Mouse (Mus musculus) lung, embryonic 16.5 days (tissue): ENCODE results near the gene Sltm. TPM values are rescaled to one million over a fixed set of nuclear protein-coding genes. Genes with fewer than 3 reads are reported as not detected.
A peak's percentile ranks its signal among the peaks of the same experiment; 100 is the strongest.

Experiments
- ATAC-seq: fragments of 200-750 bp; cut with Nextera tagmentation; 2 replicates; pipeline ENCODE4 v1.8.0; 2017; ENCODE audit warnings: low read depth, mild to moderate bottlenecking, moderate library complexity
- H3K27ac ChIP-seq: fragments of 300-500 bp; sonication (generic); 2 replicates; pipeline ENCODE4 v1.5.1; 2014; ENCODE audit warnings: mild to moderate bottlenecking, control low read depth, low read length
- H3K27me3 ChIP-seq: fragments of 300-500 bp; sonication (generic); 2 replicates; pipeline ENCODE4 v1.6.1; 2014; ENCODE audit warnings: low read depth, low read length, mixed read lengths; ENCODE audit not compliant: control insufficient read depth, insufficient read depth
- H3K36me3 ChIP-seq: fragments of 300-500 bp; sonication (generic); 2 replicates; pipeline ENCODE4 v1.6.1; 2014; ENCODE audit warnings: low read length; ENCODE audit not compliant: control insufficient read depth, insufficient read depth
- H3K4me1 ChIP-seq: fragments of 300-500 bp; sonication (generic); replicated peaks from 2 replicates; pipeline ENCODE4 v1.6.1; 2014; ENCODE audit warnings: low read length, mixed read lengths; ENCODE audit not compliant: control insufficient read depth, insufficient read depth
- H3K4me2 ChIP-seq: fragments of 300-500 bp; sonication (generic); 2 replicates; pipeline ENCODE4 v1.6.1; 2014; ENCODE audit warnings: low read depth, low read length, control low read depth
- H3K4me3 ChIP-seq: fragments of 300-500 bp; sonication (generic); 2 replicates; pipeline ENCODE4 v1.5.1; 2014; ENCODE audit warnings: mild to moderate bottlenecking, low read length, control low read depth
- H3K9ac ChIP-seq: fragments of 300-500 bp; sonication (generic); 2 replicates; pipeline ENCODE4 v1.6.1; 2014; ENCODE audit warnings: low read length, control low read depth
- H3K9me3 ChIP-seq: fragments of 300-500 bp; sonication (generic); 2 replicates; pipeline ENCODE4 v1.6.1; 2016; ENCODE audit warnings: low read length; ENCODE audit not compliant: control insufficient read depth
- whole genome bisulfite sequencing: fragments of 180-500 bp; shearing (Covaris S2); extraction: QIAGEN DNeasy Blood & Tissue Kit; methylation state at CpG from one replicate; pipeline ENCODE4 v1.1.7; 2014; 5-methylcytosine and 5-hydroxymethylcytosine counted together
- polyA plus RNA-seq: library from polyadenylated mRNA; unstranded; fragments of >200 nt; fragmentation: Nextera tagmentation; extraction: Ambion mirVana; gene quantifications from 2 replicates; pipeline ENCODE4 v1.2.1, GENCODE M21; 2015

Sltm gene
- polyA plus RNA-seq, result 48.7 and 51.6 TPM in 2 replicates

GRCm38 (mm10) chr9:70542305-70543041, at the start of gene Sltm:
Gene Sltm (plus strand): TSS chr9:70542754.
- Histone ChIP-seq H3K4me2 (peak within 1 kb of the TSS; percentile 96), H3K4me3 (peak within 1 kb of the TSS; percentile 88), H3K9ac (peak within 1 kb of the TSS; percentile 93), H3K27ac (peak within 1 kb of the TSS; percentile 98), H3K27me3 (no peaks in the 10 kb centered on the region), H3K36me3 (no peaks in the 10 kb centered on the region), H3K4me1 (peaks cover 7% of the 10 kb centered on the region), H3K9me3 (no peaks in the 10 kb centered on the region)
- peak; percentile 98 for ATAC-seq
- WGBS, result under 1% methylated on average over 61 of the region's 75 CpGs

- H3K27me3 ChIP-seq, result no peaks in the 10 kb centered on the region
- no peaks in the 10 kb centered on the region for H3K4me1 ChIP-seq
- no peak overlapping the region for H3K9ac ChIP-seq
- H3K4me3 ChIP-seq, result no peak overlapping the region
- WGBS, result 89% methylated on average over 2 of the region's 2 CpGs
- H3K9me3 ChIP-seq, result no peaks in the 10 kb centered on the region
- no peak overlapping the region for H3K4me2 ChIP-seq
- no peak overlapping the region for H3K27ac ChIP-seq
- ATAC-seq, result no peak
- H3K36me3 ChIP-seq, result no peaks in the 10 kb centered on the region; the same call in 1 of the 2 replicates
Measured at GRCm38 (mm10) chr9:70493038-70493437, 49.5 kb upstream of the Sltm start.

GRCm38 (mm10) chr9:70496990-70497389, 45.6 kb upstream of the Sltm start:
- Histone ChIP-seq H3K4me2 (no peak overlapping the region), H3K9me3 (no peaks in the 10 kb centered on the region), H3K4me3 (no peak overlapping the region), H3K9ac (no peak overlapping the region), H3K27ac (no peak overlapping the region), H3K27me3 (no peaks in the 10 kb centered on the region), H3K4me1 (peaks cover 2% of the 10 kb centered on the region), H3K36me3 (0 out of 2 replicates have a peak, but pooled peaks cover 2% of the 10 kb centered on the region)
- no peak for ATAC-seq

- no peak for ATAC-seq
- Histone ChIP-seq H3K36me3 (0 out of 2 replicates have a peak, but pooled peaks cover 2% of the 10 kb centered on the region), H3K27ac (peak overlapping the region; percentile 94), H3K27me3 (no peaks in the 10 kb centered on the region), H3K9ac (peak overlapping the region; percentile 85), H3K9me3 (no peaks in the 10 kb centered on the region), H3K4me1 (peaks cover 12% of the 10 kb centered on the region), H3K4me3 (peak overlapping the region; percentile 96), H3K4me2 (peak overlapping the region; percentile 62)
- 26% methylated on average over 10 of the region's 10 CpGs for WGBS
Measured at GRCm38 (mm10) chr9:70502284-70503014, 40.1 kb upstream of the Sltm start.

- Histone ChIP-seq H3K36me3 (0 out of 2 replicates have a peak, but pooled peaks cover 2% of the 10 kb centered on the region), H3K27me3 (no peaks in the 10 kb centered on the region), H3K9ac (peak overlapping the region; percentile 85), H3K9me3 (no peaks in the 10 kb centered on the region), H3K4me1 (peaks cover 12% of the 10 kb centered on the region), H3K27ac (peak overlapping the region; percentile 94), H3K4me2 (peak overlapping the region; percentile 62), H3K4me3 (peak overlapping the region; percentile 96)
- WGBS, result under 1% methylated on average over 39 of the region's 70 CpGs
- ATAC-seq, result peak; percentile 90
Measured at GRCm38 (mm10) chr9:70503015-70503603, 39.4 kb upstream of the Sltm start.

- Histone ChIP-seq H3K4me1 (peaks cover 12% of the 10 kb centered on the region), H3K9ac (peak within 1 kb of the TSS; percentile 85), H3K27ac (peak within 1 kb of the TSS; percentile 94), H3K4me3 (peak within 1 kb of the TSS; percentile 96), H3K4me2 (peak within 1 kb of the TSS; percentile 67), H3K36me3 (0 out of 2 replicates have a peak, but pooled peaks cover 2% of the 10 kb centered on the region), H3K27me3 (no peaks in the 10 kb centered on the region), H3K9me3 (no peaks in the 10 kb centered on the region)
- 0% methylated on average over 24 of the region's 45 CpGs for WGBS
- ATAC-seq, result peak; percentile 99
Measured at GRCm38 (mm10) chr9:70503626-70504041, 38.9 kb upstream of the Sltm start, which contains the start of gene Rnf111. Gene Rnf111 (minus strand): TSS chr9:70503725.

GRCm38 (mm10) chr9:70506186-70506585, 36.4 kb upstream of the Sltm start:
- Histone ChIP-seq H3K4me3 (no peak overlapping the region), H3K36me3 (no peaks in the 10 kb centered on the region), H3K9ac (no peak overlapping the region), H3K9me3 (no peaks in the 10 kb centered on the region), H3K4me2 (no peak overlapping the region), H3K27ac (no peak overlapping the region), H3K27me3 (no peaks in the 10 kb centered on the region), H3K4me1 (peaks cover 12% of the 10 kb centered on the region)
- no peak for ATAC-seq
- 45% methylated on average over 2 of the region's 2 CpGs for WGBS

GRCm38 (mm10) chr9:70506787-70507186, 35.8 kb upstream of the Sltm start:
- ATAC-seq, result no peak
- Histone ChIP-seq H3K27ac (no peak overlapping the region), H3K4me2 (no peak overlapping the region)

More at GRCm38 (mm10) chr9:70506787-70507186, 35.8 kb upstream of the Sltm start:
- Histone ChIP-seq H3K9ac (no peak overlapping the region), H3K36me3 (no peaks in the 10 kb centered on the region), H3K4me1 (peaks cover 11% of the 10 kb centered on the region), H3K4me3 (no peak overlapping the region), H3K9me3 (no peaks in the 10 kb centered on the region), H3K27me3 (no peaks in the 10 kb centered on the region)
- 69% methylated on average over 8 of the region's 8 CpGs for WGBS
